ENCODE assay signal across 12 mouse cellular contexts in the genomic region with DNA sequence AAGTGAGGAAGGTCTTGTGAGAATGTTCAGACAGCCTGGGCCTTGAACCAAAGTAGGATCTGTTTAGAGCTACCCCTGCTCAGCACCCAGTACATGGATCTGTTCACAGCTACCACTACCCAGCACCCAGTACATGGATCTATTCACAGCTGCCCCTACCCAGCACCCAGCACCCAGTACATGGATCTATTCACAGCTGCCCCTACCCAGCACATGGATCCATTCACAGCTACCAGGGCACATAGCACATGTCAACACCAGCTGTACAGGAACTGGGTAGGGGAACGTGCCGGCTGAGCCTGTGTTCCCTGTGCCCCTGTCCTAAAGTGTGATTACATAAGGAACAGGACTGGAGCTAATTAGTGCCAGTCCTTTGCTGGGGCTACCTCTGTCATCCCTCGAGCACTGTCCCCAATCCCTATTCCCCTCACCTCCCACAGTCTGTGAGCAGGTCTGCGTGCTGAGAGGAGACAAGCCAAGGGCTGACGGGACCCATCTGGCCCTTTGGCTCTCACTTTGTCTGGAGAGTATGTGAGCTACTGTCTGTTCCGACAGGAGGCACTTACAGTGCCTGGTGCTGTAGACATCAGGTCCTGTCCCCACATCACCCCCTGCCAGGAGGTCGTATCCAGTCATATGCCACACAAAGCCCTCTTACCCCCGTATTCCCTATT. TPM values are rescaled to one million over a fixed set of nuclear protein-coding genes. Genes with fewer than 3 reads are reported as not detected.
DNase-seq lines count a peak whose midpoint lies in the region; ATAC-seq and TF ChIP-seq lines count a peak whose summit lies in the region.
"Had no signal": no experiment of that assay in that cellular context is flagged by ENCODE, and none has a peak within 500 bp of the region (broad histone marks: within the 10 kb centered on the region; RNA-seq: fewer than 3 reads in every experiment).

No protein-coding gene starts in this region.

- H3K9ac ChIP-seq in liver, adult 2 months (ENCODE audit: low read depth, low read length) = 0 out of 2 replicates have a peak overlapping the region, but pooled peaks have one; percentile 8
- H3K9ac ChIP-seq in liver, postnatal 0 days (replicated peaks) = no peak overlapping the region
- H3K9ac ChIP-seq: liver, embryonic 14.5 days; midbrain, embryonic 12.5 days had no signal

- peaks cover 51% of the 10 kb centered on the region for H3K27me3 ChIP-seq in heart, embryonic 10.5 days (ENCODE audit: insufficient read depth, poor library complexity, severe bottlenecking)
- no peaks in the 10 kb centered on the region for H3K27me3 ChIP-seq in liver, adult 2 months (ENCODE audit: control insufficient read depth, insufficient read depth, low read length)
- H3K27me3 ChIP-seq in liver, postnatal 0 days (ENCODE audit: insufficient read depth, low read length) = no peaks in the 10 kb centered on the region

- 0 out of 2 replicates have a peak overlapping the region, but pooled peaks have one; percentile 5 for H3K27ac ChIP-seq in heart, embryonic 10.5 days
- no peak overlapping the region for H3K27ac ChIP-seq in liver, adult 2 months (replicated peaks; ENCODE audit: insufficient read depth, low read depth, low read length)
- no peak overlapping the region for H3K27ac ChIP-seq in liver, postnatal 0 days (ENCODE audit: low read depth)
- H3K27ac ChIP-seq: liver, embryonic 14.5 days; midbrain, embryonic 12.5 days had no signal

- no peak for TF ChIP-seq EP300 in liver, postnatal 0 days (IDR thresholded peaks at IDR 0.05; ENCODE audit: low read depth)

- WGBS in heart, embryonic 10.5 days = 69% methylated on average over 8 of the region's 8 CpGs
- WGBS in liver, adult 2 months = 64% methylated on average over 8 of the region's 8 CpGs
- 73% methylated on average over 8 of the region's 8 CpGs for WGBS in liver, postnatal 0 days (ENCODE audit: insufficient replicate concordance)

- H3K36me3 ChIP-seq in heart, embryonic 10.5 days = peaks cover 4% of the 10 kb centered on the region
- no peaks in the 10 kb centered on the region for H3K36me3 ChIP-seq in liver, adult 2 months (ENCODE audit: control insufficient read depth, insufficient read depth, low read length)
- H3K36me3 ChIP-seq in liver, postnatal 0 days (replicated peaks; ENCODE audit: insufficient read depth, low read length) = no peaks in the 10 kb centered on the region
- H3K36me3 ChIP-seq: midbrain, embryonic 12.5 days had no signal

- peaks cover 40% of the 10 kb centered on the region; the same call in 1 of the 2 replicates for H3K79me2 ChIP-seq in liver, adult 2 months (ENCODE audit: control insufficient read depth, insufficient read depth, low read length)

- ATAC-seq in liver, postnatal 0 days = no peak
- no peak for ATAC-seq in frontal cortex, adult (ENCODE audit: low TSS enrichment)
- ATAC-seq: CD4-positive, CD25-positive, alpha-beta regulatory T cell, adult 4 months had no signal

- H3K4me3 ChIP-seq in heart, embryonic 10.5 days = peak overlapping the region; percentile 13; the same call in 1 of the 2 replicates
- H3K4me3 ChIP-seq in liver, adult 2 months (ENCODE audit: insufficient read depth, low read depth, low read length) = no peak overlapping the region
- no peak overlapping the region for H3K4me3 ChIP-seq in liver, postnatal 0 days (ENCODE audit: low read depth, low read length)
- H3K4me3 ChIP-seq: midbrain, embryonic 12.5 days had no signal

- TF ChIP-seq CTCF in liver, adult 2 months (IDR thresholded peaks at IDR 0.05; ENCODE audit: low read depth, low read length) = no peak
- TF ChIP-seq CTCF in liver, postnatal 0 days (IDR thresholded peaks at IDR 0.05; ENCODE audit: low read depth) = no peak

- peaks cover 86% of the 10 kb centered on the region for H3K4me1 ChIP-seq in heart, embryonic 10.5 days
- H3K4me1 ChIP-seq in liver, adult 2 months (ENCODE audit: control insufficient read depth, insufficient read depth, low read length) = peaks cover 27% of the 10 kb centered on the region
- peaks cover 76% of the 10 kb centered on the region for H3K4me1 ChIP-seq in liver, postnatal 0 days (ENCODE audit: insufficient read depth)

- no peak for DNase-seq in heart, embryonic 10.5 days (ENCODE audit: low spot score)
- no peak for DNase-seq in heart, adult 9 months (ENCODE audit: low spot score in 2 of 2)
- peak; percentile 49 for DNase-seq in liver, adult 2 months (ENCODE audit: extremely low read depth, low read depth, low spot score)
- DNase-seq in liver, postnatal 0 days = no peak
- DNase-seq in brain, adult 2 months (ENCODE audit: low read depth, low spot score) = peak; percentile 97
- peak; percentile 87 to 89 for DNase-seq in cerebellum, postnatal 36 days
- no peak for DNase-seq in adrenal gland, postnatal 10 days
- DNase-seq: kidney, adult 9 months had no signal

- TF ChIP-seq POLR2A in liver, adult 2 months (IDR thresholded peaks at IDR 0.05; ENCODE audit: extremely low read depth, insufficient read depth, low read length) = no peak

- H3K9me3 ChIP-seq in heart, embryonic 10.5 days = no peaks in the 10 kb centered on the region
- no peaks in the 10 kb centered on the region for H3K9me3 ChIP-seq in liver, postnatal 0 days (ENCODE audit: low read length)
- H3K9me3 ChIP-seq: midbrain, embryonic 12.5 days had no signal

- no peak overlapping the region for H3K4me2 ChIP-seq in liver, postnatal 0 days (ENCODE audit: low read depth, low read length)
- H3K4me2 ChIP-seq: midbrain, embryonic 12.5 days had no signal

RNA-seq across cellular contexts. Expression of gene Inf2, which starts 2.1 kb away (rescaled TPM):
- polyA plus RNA-seq in heart, embryonic 10.5 days (2016; fragmentation: Nextera tagmentation; extraction: Ambion mirVana) = 3.5 and 5.6 TPM in 2 replicates
- 15.5 and 22.9 TPM in 2 replicates for total RNA-seq in liver, adult 2 months (2014; rRNA removed)
- 24.6 and 30.7 TPM in 2 replicates for polyA plus RNA-seq in liver, adult 2 months (2012; rRNA removed)
- 1.8 and 1.9 TPM in 2 replicates for polyA plus RNA-seq in liver, postnatal 0 days (2015; fragmentation: Nextera tagmentation; extraction: Ambion mirVana)
- 10 to 100 TPM; 21.7 to 25.4 TPM for total RNA-seq in adrenal gland, postnatal 10 days (2021)

RNA-seq across cellular contexts. Expression of gene Adssl1, which starts 29.1 kb away (rescaled TPM):
- polyA plus RNA-seq in heart, embryonic 10.5 days (2016; fragmentation: Nextera tagmentation; extraction: Ambion mirVana) = 57.2 and 99.3 TPM in 2 replicates
- 20.5 and 21.7 TPM in 2 replicates for total RNA-seq in liver, adult 2 months (2014; rRNA removed)
- 26.1 and 26.7 TPM in 2 replicates for polyA plus RNA-seq in liver, adult 2 months (2012; rRNA removed)
- polyA plus RNA-seq in liver, postnatal 0 days (2015; fragmentation: Nextera tagmentation; extraction: Ambion mirVana) = 22.8 and 24.4 TPM in 2 replicates
- 10 to 100 TPM; 42.9 to 72.4 TPM for total RNA-seq in adrenal gland, postnatal 10 days (2021)

RNA-seq across cellular contexts. Expression of gene Siva1, which starts 53.8 kb away (rescaled TPM):
- 175 and 207 TPM in 2 replicates for polyA plus RNA-seq in heart, embryonic 10.5 days (2016; fragmentation: Nextera tagmentation; extraction: Ambion mirVana)
- 11.5 and 15.4 TPM in 2 replicates for total RNA-seq in liver, adult 2 months (2014; rRNA removed)
- polyA plus RNA-seq in liver, adult 2 months (2012; rRNA removed) = 12.8 and 14.9 TPM in 2 replicates
- polyA plus RNA-seq in liver, postnatal 0 days (2015; fragmentation: Nextera tagmentation; extraction: Ambion mirVana) = 55.6 and 62.2 TPM in 2 replicates
- total RNA-seq in adrenal gland, postnatal 10 days (2021) = 10 to 100 TPM; 35.9 to 46.7 TPM

Comparison
In these comparisons a context has a peak if more than half of its experiments do, and no peak if none do; other contexts are left out.
1. DNase-seq: peak in liver, adult 2 months (single experiment), brain, adult 2 months (single experiment) and cerebellum, postnatal 36 days (2 of 2); none in heart, embryonic 10.5 days (single experiment), heart, adult 9 months (0 of 2), liver, postnatal 0 days (single experiment) and adrenal gland, postnatal 10 days (single experiment).